Mouse (Mus musculus) frontal cortex, postnatal 36 days (tissue): ENCODE data around the gene Pten.
"Not testable (repeated sequence)": the region's sequence is repeated elsewhere in the genome, so short reads cannot be mapped to it uniquely, and the experiment has no call there.

Experiments
- DNase-seq, 2 experiments: peaks; one replicate each; pipeline ENCODE4 v3.0.0; 2022; ENCODE audit warnings: low spot score in 2 of 2

The Pten gene

GRCm38 (mm10) chr19:32755104-32755791 is 2.0 kb upstream of the Pten start:
- DNase-seq, result no peak

GRCm38 (mm10) chr19:32755792-32756635 is 1.3 kb upstream of the Pten start:
- DNase-seq, result peak; percentile 97 to 98

- DNase-seq, result no peak
Observed at GRCm38 (mm10) chr19:32756636-32756899, 729 bp upstream of the Pten start.

- DNase-seq, result peak; percentile 52 to 59
Observed at GRCm38 (mm10) chr19:32757831-32758792, 815 bp downstream of the Pten start.

- DNase-seq, result no peak
Observed at GRCm38 (mm10) chr19:32758793-32759161, 1.5 kb downstream of the Pten start.

GRCm38 (mm10) chr19:32759357-32760024 is 2.2 kb downstream of the Pten start:
- DNase-seq, result no peak

GRCm38 (mm10) chr19:32760499-32760898 is 3.2 kb downstream of the Pten start:
- no peak for DNase-seq

- no peak for DNase-seq
Observed at GRCm38 (mm10) chr19:32761162-32761561, 3.9 kb downstream of the Pten start.

- DNase-seq, result no peak
Observed at GRCm38 (mm10) chr19:32762493-32762892, 5.2 kb downstream of the Pten start.

GRCm38 (mm10) chr19:32778411-32778810 is 21.1 kb downstream of the Pten start:
- no peak for DNase-seq

GRCm38 (mm10) chr19:32779131-32779530 is 21.8 kb downstream of the Pten start:
- DNase-seq, result no peak

- DNase-seq, result no peak
Observed at GRCm38 (mm10) chr19:32781305-32782071, 24.2 kb downstream of the Pten start.

- not testable (repeated sequence) for DNase-seq
Observed at GRCm38 (mm10) chr19:32787388-32787787, 30.1 kb downstream of the Pten start.

- not testable (repeated sequence) for DNase-seq
Observed at GRCm38 (mm10) chr19:32788016-32788415, 30.7 kb downstream of the Pten start.

- DNase-seq, result no peak
Observed at GRCm38 (mm10) chr19:32789535-32789934, 32.2 kb downstream of the Pten start.

GRCm38 (mm10) chr19:32792610-32793009 is 35.3 kb downstream of the Pten start:
- DNase-seq, result peak in 1 of 2 experiments; percentile 49

GRCm38 (mm10) chr19:32793901-32794300 is 36.6 kb downstream of the Pten start:
- DNase-seq, result no peak

- DNase-seq, result no peak
Observed at GRCm38 (mm10) chr19:32800557-32800956, 43.3 kb downstream of the Pten start.

- DNase-seq, result no peak
Observed at GRCm38 (mm10) chr19:32804703-32805102, 47.4 kb downstream of the Pten start.

- DNase-seq, result no peak
Observed at GRCm38 (mm10) chr19:32807610-32808009, 50.3 kb downstream of the Pten start.

- no peak for DNase-seq
Observed at GRCm38 (mm10) chr19:32808690-32809089, 51.4 kb downstream of the Pten start.
